Mouse (Mus musculus) heart, embryonic 14.5 days (tissue): ENCODE results near the gene Myom1. TPM values are rescaled to one million over a fixed set of nuclear protein-coding genes. Genes with fewer than 3 reads are reported as not detected.

Experiments
- ATAC-seq: fragments of 200-750 bp; cut with Nextera tagmentation; 2 replicates; pipeline ENCODE4 v1.8.0; 2017; ENCODE audit warnings: low read depth, moderate TSS enrichment; ENCODE audit not compliant: insufficient number of reproducible peaks, insufficient read depth, low FRiP score
- H3K27ac ChIP-seq, 2 experiments: fragments of 200-500 bp in 1 of 2; fragments of 300-500 bp in 1 of 2; sonication (generic) in 1 of 2; replicated peaks in 1 of 2; 2 replicates each; pipeline ENCODE4 v1.5.1; 2012 to 2014; ENCODE audit warnings: low read depth in 2 of 2, low read length in 2 of 2, control low read depth in 1 of 2, mild to moderate bottlenecking in 1 of 2, mixed read lengths in 1 of 2; ENCODE audit not compliant: control insufficient read depth in 1 of 2, insufficient read depth in 1 of 2
- H3K27me3 ChIP-seq: fragments of 300-500 bp; sonication (generic); 2 replicates; pipeline ENCODE4 v1.6.1; 2014; ENCODE audit warnings: mild to moderate bottlenecking, low read length, control low read depth; ENCODE audit not compliant: control insufficient read depth, insufficient read depth
- H3K36me3 ChIP-seq: fragments of 300-500 bp; sonication (generic); 2 replicates; pipeline ENCODE4 v1.6.1; 2014; ENCODE audit warnings: mild to moderate bottlenecking, control low read depth, low read length, mixed read lengths; ENCODE audit not compliant: control insufficient read depth, insufficient read depth
- H3K4me1 ChIP-seq, 2 experiments: fragments of 200-500 bp in 1 of 2; fragments of 300-500 bp in 1 of 2; sonication (generic) in 1 of 2; 2 replicates each; pipeline ENCODE4 v1.6.1; 2012 to 2014; ENCODE audit warnings: low read length in 2 of 2, control low read depth in 1 of 2, mixed read lengths in 1 of 2; ENCODE audit not compliant: control insufficient read depth in 2 of 2, insufficient read depth in 2 of 2
- H3K4me2 ChIP-seq: fragments of 300-500 bp; sonication (generic); 2 replicates; pipeline ENCODE4 v1.6.1; 2014; ENCODE audit warnings: mild to moderate bottlenecking, low read length
- H3K4me3 ChIP-seq, 2 experiments: fragments of 200-500 bp in 1 of 2; fragments of 300-500 bp in 1 of 2; sonication (generic) in 1 of 2; 2 replicates each; pipeline ENCODE4 v1.5.1; 2012 to 2014; ENCODE audit warnings: low read length in 2 of 2, mild to moderate bottlenecking in 2 of 2, control low read depth in 1 of 2, low read depth in 1 of 2, moderate library complexity in 1 of 2; ENCODE audit not compliant: control insufficient read depth in 1 of 2, insufficient read depth in 1 of 2
- H3K9ac ChIP-seq: fragments of 300-500 bp; sonication (generic); 2 replicates; pipeline ENCODE4 v1.6.1; 2014; ENCODE audit warnings: mild to moderate bottlenecking, low read length
- H3K9me3 ChIP-seq: fragments of 300-500 bp; sonication (generic); 2 replicates; pipeline ENCODE4 v1.6.1; 2016; ENCODE audit warnings: low read length, control low read depth; ENCODE audit not compliant: control insufficient read depth
- WGBS: fragments of 180-500 bp; shearing (Covaris S2); extraction: QIAGEN DNeasy Blood & Tissue Kit; methylation state at CpG from one replicate; pipeline ENCODE4 v1.1.7; 2014; 5-methylcytosine and 5-hydroxymethylcytosine counted together
- polyA plus RNA-seq: library from polyadenylated mRNA; unstranded; fragments of >200 nt; fragmentation: Nextera tagmentation; extraction: Ambion mirVana; gene quantifications from 2 replicates; pipeline ENCODE4 v1.2.1, GENCODE M21; 2014

Gene Myom1
- polyA plus RNA-seq, 1 experiment from 2014 or later, result 273 TPM

- no peak for ATAC-seq
- no peaks in the 10 kb centered on the region for H3K36me3 ChIP-seq
- H3K9me3 ChIP-seq, result no peaks in the 10 kb centered on the region
- no peak overlapping the region for H3K4me3 ChIP-seq
- peaks cover 5% of the 10 kb centered on the region in 2 experiments; a peak in 2 of 4 replicates for H3K4me1 ChIP-seq
- H3K4me2 ChIP-seq, result no peak overlapping the region
- no peaks in the 10 kb centered on the region for H3K27me3 ChIP-seq
- H3K9ac ChIP-seq, result no peak overlapping the region
- WGBS, result 75% methylated on average over 4 of the region's 4 CpGs
- H3K27ac ChIP-seq, result no peak overlapping the region
These were observed 168.7 kb downstream of the Myom1 start for GRCm38 (mm10) chr17:71171161-71171560.

Other genes starting within 250 kb of the Myom1 start
- 17.3 and 17.7 TPM in 2 replicates for gene Tgif1, start 149.1 kb upstream of the Myom1 start, polyA plus RNA-seq
- gene Myl12a, start 245 bp downstream of the Myom1 start, polyA plus RNA-seq, result 746 and 761 TPM in 2 replicates
- 15.2 and 15.5 TPM in 2 replicates for gene Lpin2, start 179.9 kb downstream of the Myom1 start, polyA plus RNA-seq